Mouse (Mus musculus) layer of hippocampus, adult 8-10 months (tissue): Measurements from ENCODE around the gene Fam217b. TPM values are rescaled to one million over a fixed set of nuclear protein-coding genes. Genes with fewer than 3 reads are reported as not detected.

Experiments
- DNase-seq, 2 experiments: peaks; one replicate each; pipeline ENCODE4 v3.0.0; 2022; ENCODE audit warnings: low spot score in 2 of 2
- total RNA-seq, 4 experiments: library from RNA; stranded (reverse); gene quantifications; 2 replicates each; pipeline ENCODE4 v1.2.4; 2022

The Fam217b gene
- total RNA-seq, 4 experiments from 2014 or later, result 45.5 to 54.6 (median 47.5) TPM

GRCm38 (mm10) chr2:178437311-178437710 lies 23.0 kb downstream of the Fam217b start:
- peak in 1 of 2 experiments; percentile 33 for DNase-seq

- no peak for DNase-seq
Measured at GRCm38 (mm10) chr2:178449386-178449785, 35.1 kb downstream of the Fam217b start.

- DNase-seq, result no peak
Measured at GRCm38 (mm10) chr2:178450236-178450635, 35.9 kb downstream of the Fam217b start.

GRCm38 (mm10) chr2:178450961-178451360 lies 36.6 kb downstream of the Fam217b start:
- no peak for DNase-seq

GRCm38 (mm10) chr2:178454664-178455516 lies 40.6 kb downstream of the Fam217b start:
- DNase-seq, result peak in 1 of 2 experiments; percentile 7

- DNase-seq, result no peak
Measured at GRCm38 (mm10) chr2:178457414-178457813, 43.1 kb downstream of the Fam217b start.

- DNase-seq, result no peak
Measured at GRCm38 (mm10) chr2:178460353-178460752, 46.0 kb downstream of the Fam217b start.

GRCm38 (mm10) chr2:178471546-178472480 lies 57.5 kb downstream of the Fam217b start:
- DNase-seq, result no peak

- no peak for DNase-seq
Measured at GRCm38 (mm10) chr2:178473916-178474315, 59.6 kb downstream of the Fam217b start.

Other genes with a start within 250 kb of the Fam217b start
- 1 to 10 TPM in 3 of 4 experiments, under 1 TPM in 1; 0.55 to 1.8 (median 1.3) TPM for gene Sycp2, start 6.8 kb upstream of the Fam217b start, total RNA-seq
- gene Ppp1r3d, start 52 bp upstream of the Fam217b start, total RNA-seq, result 1 to 10 TPM; 4.5 to 6.0 (median 5.2) TPM
- gene Cdh26, start 16.0 kb downstream of the Fam217b start, total RNA-seq, result under 1 TPM; 0.14 to 0.47 (median 0.24) TPM